Mouse (Mus musculus) cerebellum, postnatal 36 days (tissue): Measurements from ENCODE around the gene Pex11a.

Experiments
- DNase-seq, 2 experiments: peaks; one replicate each; pipeline ENCODE4 v3.0.0; 2021 to 2022; ENCODE audit warnings: mixed read lengths in 2 of 2

Gene Pex11a

GRCm38 (mm10) chr7:79736511-79736910 lies 6.4 kb downstream of the Pex11a start:
- no peak for DNase-seq

GRCm38 (mm10) chr7:79734563-79734962 lies 8.4 kb downstream of the Pex11a start:
- no peak for DNase-seq

GRCm38 (mm10) chr7:79732622-79733021 lies 10.3 kb downstream of the Pex11a start, which contains the start of gene Plin1:
Plin1 (minus strand) TSS chr7:79732903.
- DNase-seq, result no peak

GRCm38 (mm10) chr7:79731438-79731837 lies 11.5 kb downstream of the Pex11a start:
- DNase-seq, result no peak

GRCm38 (mm10) chr7:79729743-79730370 lies 13.1 kb downstream of the Pex11a start:
- no peak for DNase-seq

- DNase-seq, result peak; percentile 45 to 55
These were observed 13.8 kb downstream of the Pex11a start for GRCm38 (mm10) chr7:79729169-79729568.

- DNase-seq, result peak; percentile 37 to 43
These were observed 14.7 kb downstream of the Pex11a start for GRCm38 (mm10) chr7:79728219-79728618.

- peak; percentile 33 to 45 for DNase-seq
These were observed 15.8 kb downstream of the Pex11a start for GRCm38 (mm10) chr7:79727091-79727490.

GRCm38 (mm10) chr7:79721386-79721977 lies 21.4 kb downstream of the Pex11a start:
- DNase-seq, result no peak

GRCm38 (mm10) chr7:79715187-79715981 lies 27.5 kb downstream of the Pex11a start, which contains the start of gene Kif7:
Kif7 (minus strand) TSS chr7:79715720.
- peak in 1 of 2 experiments; percentile 34 for DNase-seq

- DNase-seq, result no peak
These were observed 32.1 kb downstream of the Pex11a start for GRCm38 (mm10) chr7:79710831-79711230.

- peak; percentile 53 to 72 for DNase-seq
These were observed 32.8 kb downstream of the Pex11a start for GRCm38 (mm10) chr7:79710130-79710607.

- no peak for DNase-seq
These were observed 37.7 kb downstream of the Pex11a start for GRCm38 (mm10) chr7:79705210-79705609.

GRCm38 (mm10) chr7:79702755-79703154 lies 40.2 kb downstream of the Pex11a start:
- no peak for DNase-seq

GRCm38 (mm10) chr7:79696495-79696894 lies 46.4 kb downstream of the Pex11a start:
- no peak for DNase-seq
